Mouse (Mus musculus): ENCODE data around the gene Gm42688. TPM values are rescaled to one million over a fixed set of nuclear protein-coding genes. Genes with fewer than 3 reads are reported as not detected.

Gm42688 gene
- polyA plus RNA-seq, 1 experiment from 2014 or later: 2.4 TPM

DNA sequence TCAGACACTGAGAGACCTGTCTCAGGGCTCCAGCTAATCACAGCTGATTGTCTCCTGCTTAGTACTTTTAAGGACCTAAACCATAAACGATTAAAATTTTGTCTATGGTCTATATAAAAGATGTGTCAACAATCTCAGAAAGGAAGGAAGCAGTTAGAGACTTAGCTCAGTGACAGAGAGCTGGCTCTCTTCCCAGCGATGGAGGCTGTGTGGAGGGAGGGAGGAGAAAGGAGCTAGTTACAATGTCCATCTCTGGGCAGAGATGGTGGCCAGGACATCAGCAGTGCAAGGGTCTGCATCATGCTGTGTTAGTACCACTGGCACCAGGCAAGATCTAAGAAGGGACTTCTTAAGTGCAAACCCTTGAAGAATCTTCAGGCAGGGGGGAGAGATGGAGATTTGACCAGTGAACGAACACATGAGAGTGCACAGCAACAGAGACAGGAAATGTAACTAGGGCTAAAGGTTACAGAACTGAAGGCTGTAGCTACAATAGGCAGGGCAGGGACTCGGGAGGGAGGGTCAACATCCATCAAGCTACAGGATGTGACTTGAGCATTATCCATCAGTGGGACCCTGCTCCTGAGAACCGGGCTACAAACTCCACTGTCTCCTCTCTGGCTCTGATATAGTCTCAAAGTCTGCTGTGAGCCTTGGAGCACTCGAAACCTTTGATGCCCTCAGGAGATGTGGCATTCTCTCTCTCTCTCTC is 8.8 kb upstream of the Gm42688 start:
- no peak overlapping the region for H3K27ac ChIP-seq (replicated peaks)
- H3K4me3 ChIP-seq: no peak overlapping the region
- H3K36me3 ChIP-seq: no peaks in the 10 kb centered on the region
- peaks cover 56% of the 10 kb centered on the region for H3K27me3 ChIP-seq (ENCODE audit: low read depth, poor library complexity, severe bottlenecking)
- 55% methylated on average over 6 of the region's 6 CpGs for WGBS
- H3K9me3 ChIP-seq (replicated peaks): no peaks in the 10 kb centered on the region
- H3K4me1 ChIP-seq: peaks cover 8% of the 10 kb centered on the region
- no peak for DNase-seq (ENCODE audit: low spot score)

DNA sequence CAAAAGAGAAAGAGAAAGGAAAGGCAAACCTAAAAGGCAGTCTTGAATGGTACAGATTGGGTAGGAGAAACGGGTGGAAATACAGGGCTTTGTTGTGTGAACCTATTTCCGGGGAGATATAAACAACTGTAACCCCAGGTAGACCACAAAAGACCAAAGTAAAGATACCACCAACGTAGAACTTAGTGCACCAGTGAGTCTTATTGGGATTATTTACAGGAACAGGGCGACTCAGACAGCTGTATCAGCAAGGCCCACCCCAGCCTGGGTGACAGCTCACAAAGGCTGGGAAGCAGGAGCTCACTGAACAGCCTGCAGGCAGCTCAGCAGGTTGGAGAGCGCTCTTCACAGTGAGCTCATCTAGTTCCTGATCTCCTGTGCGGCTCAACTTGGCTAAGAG is 5.4 kb upstream of the Gm42688 start:
- H3K4me1 ChIP-seq: peaks cover 7% of the 10 kb centered on the region; the same call in 1 of the 2 replicates
- peaks cover 36% of the 10 kb centered on the region for H3K27me3 ChIP-seq (ENCODE audit: low read depth, poor library complexity, severe bottlenecking)
- H3K27ac ChIP-seq (replicated peaks): no peak overlapping the region
- no peak overlapping the region for H3K4me3 ChIP-seq
- no peaks in the 10 kb centered on the region for H3K36me3 ChIP-seq
- no peaks in the 10 kb centered on the region for H3K9me3 ChIP-seq (replicated peaks)
- 39% methylated on average over 6 of the region's 6 CpGs for WGBS
- DNase-seq (ENCODE audit: low spot score): no peak

DNA sequence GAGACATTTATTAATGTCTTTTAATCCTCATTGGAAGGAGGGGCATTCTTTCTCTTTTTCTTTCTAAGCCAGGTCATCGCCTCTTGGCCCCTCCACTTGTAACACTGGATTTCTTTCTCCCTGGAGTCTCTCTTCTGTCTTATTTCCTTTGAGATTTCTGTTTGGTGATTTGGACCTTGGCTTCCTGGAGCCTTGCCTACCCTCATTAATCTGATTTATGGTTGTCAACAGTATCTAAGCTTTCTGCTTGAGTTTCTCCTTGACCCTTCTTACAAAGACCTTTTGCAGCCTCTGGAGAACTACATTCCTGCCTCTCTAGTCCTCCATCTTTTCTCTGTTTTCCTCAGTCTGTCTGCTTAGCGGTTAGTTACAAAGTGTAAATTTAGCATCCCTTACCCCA is 3.0 kb upstream of the Gm42688 start:
- Histone ChIP-seq H3K27me3 (ENCODE audit: low read depth, poor library complexity, severe bottlenecking) (peaks cover 31% of the 10 kb centered on the region), H3K4me3 (no peak overlapping the region), H3K36me3 (no peaks in the 10 kb centered on the region), H3K27ac (replicated peaks) (no peak overlapping the region), H3K9me3 (replicated peaks) (no peaks in the 10 kb centered on the region), H3K4me1 (peaks cover 29% of the 10 kb centered on the region)
- DNase-seq (ENCODE audit: low spot score): no peak
- WGBS: 83% methylated on average over 2 of the region's 2 CpGs

DNA sequence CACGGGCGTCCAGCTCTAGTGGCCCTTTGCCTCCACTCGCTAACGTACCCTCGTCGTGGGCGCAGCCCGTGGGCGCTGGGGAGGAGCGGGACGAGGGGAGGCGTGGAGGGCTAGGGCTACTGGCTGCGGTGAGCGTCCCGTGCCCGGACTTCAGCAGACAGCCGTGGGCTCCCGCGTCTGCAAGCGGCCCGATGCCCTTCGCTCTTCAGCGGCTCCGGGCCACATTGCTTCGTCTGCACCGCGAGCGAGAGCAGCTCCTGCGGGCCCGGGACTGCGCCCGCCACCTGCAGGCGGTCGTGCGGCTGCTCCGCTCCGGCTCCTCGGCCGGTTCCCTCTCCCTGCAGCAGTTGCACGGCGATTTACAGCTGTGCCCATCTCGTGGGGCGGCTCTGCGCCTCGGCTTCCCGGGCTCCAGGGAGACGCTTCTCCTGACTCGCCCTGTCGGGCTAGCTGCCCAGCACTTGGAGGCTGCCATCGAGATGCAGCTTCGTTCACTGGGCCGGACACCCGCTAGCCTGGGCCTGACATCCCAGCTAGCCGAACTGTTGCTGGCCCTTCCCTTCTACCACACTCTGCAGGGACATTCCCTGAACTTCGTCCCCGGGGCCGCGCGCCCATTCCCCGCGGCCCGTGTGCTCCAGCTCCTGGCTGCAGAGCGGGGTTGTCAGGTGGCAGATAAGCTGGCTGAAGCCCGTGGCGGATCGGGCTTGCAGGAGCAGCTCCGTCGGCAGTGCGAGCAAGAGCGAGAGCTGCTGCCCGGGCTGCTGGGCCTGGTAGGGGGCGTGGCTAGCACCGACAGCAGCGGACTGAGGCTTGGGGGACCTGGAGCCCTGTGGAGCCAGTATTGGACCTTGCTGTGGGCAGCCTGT is 505 bp downstream of the Gm42688 start:
- Histone ChIP-seq H3K27me3 (ENCODE audit: low read depth, poor library complexity, severe bottlenecking) (peaks cover 26% of the 10 kb centered on the region), H3K4me1 (peaks cover 28% of the 10 kb centered on the region), H3K9me3 (replicated peaks) (no peaks in the 10 kb centered on the region), H3K4me3 (peak overlapping the region; percentile 68), H3K36me3 (peaks cover 11% of the 10 kb centered on the region), H3K27ac (replicated peaks) (peak overlapping the region; percentile 85)
- DNase-seq (ENCODE audit: low spot score): peak; percentile 76
- WGBS: under 1% methylated on average over 74 of the region's 74 CpGs

DNA sequence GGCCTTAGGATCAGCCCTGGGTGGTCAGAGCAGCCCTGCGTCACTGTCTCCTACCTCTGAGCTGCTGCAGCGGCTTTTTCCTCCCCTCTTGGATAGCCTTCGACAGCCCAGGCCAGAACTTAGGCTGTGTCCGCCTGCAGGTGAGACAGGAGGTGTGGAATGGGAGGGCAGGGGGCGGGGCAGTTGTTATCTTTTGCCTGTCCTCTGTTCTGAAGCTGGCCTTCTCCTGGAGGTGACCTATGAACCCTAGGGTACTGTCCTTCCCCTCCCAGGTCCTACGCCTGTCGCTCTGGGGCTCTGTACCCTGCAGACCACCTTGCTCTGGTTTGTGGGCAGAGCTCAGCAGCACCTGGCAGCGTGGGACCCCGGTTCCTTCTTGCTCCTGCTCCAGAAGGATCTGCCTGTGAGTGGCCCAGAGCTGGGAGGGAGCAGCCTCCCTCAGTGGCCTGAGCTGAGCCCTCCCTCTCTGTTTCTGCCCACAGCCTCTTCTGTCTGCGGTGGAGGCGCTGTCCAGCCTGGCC is 1.8 kb downstream of the Gm42688 start:
- H3K4me3 ChIP-seq: peak overlapping the region; percentile 68
- peaks cover 26% of the 10 kb centered on the region for H3K27me3 ChIP-seq (ENCODE audit: low read depth, poor library complexity, severe bottlenecking)
- 36% methylated on average over 11 of the region's 11 CpGs for WGBS
- H3K27ac ChIP-seq (replicated peaks): no peak overlapping the region
- peaks cover 15% of the 10 kb centered on the region for H3K36me3 ChIP-seq
- no peaks in the 10 kb centered on the region for H3K9me3 ChIP-seq (replicated peaks)
- no peak for DNase-seq (ENCODE audit: low spot score)
- peaks cover 38% of the 10 kb centered on the region for H3K4me1 ChIP-seq

DNA sequence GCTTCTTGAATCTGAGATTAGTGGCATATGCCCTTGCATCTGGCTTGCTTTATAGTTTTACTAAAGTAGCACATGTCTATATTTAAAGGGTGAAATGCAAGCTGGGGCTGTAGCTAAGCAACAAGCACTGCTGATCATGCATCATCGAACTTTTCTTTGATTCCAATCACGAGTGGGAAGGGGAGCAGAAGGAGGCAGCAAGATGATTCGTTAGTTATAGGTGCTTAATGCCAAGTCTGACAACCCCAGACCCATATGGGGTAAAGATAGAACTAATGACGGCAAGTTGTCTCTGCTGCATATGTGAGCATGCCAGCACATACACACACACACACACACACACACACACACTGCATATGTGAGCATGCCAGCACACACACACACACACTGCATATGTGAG is 2.7 kb downstream of the Gm42688 start:
- Histone ChIP-seq H3K27me3 (ENCODE audit: low read depth, poor library complexity, severe bottlenecking) (peaks cover 26% of the 10 kb centered on the region), H3K27ac (replicated peaks) (no peak overlapping the region), H3K4me1 (peaks cover 43% of the 10 kb centered on the region), H3K9me3 (replicated peaks) (no peaks in the 10 kb centered on the region), H3K4me3 (no peak overlapping the region), H3K36me3 (peaks cover 15% of the 10 kb centered on the region)
- DNase-seq (ENCODE audit: low spot score): no peak
- 77% methylated on average over 4 of the region's 4 CpGs for WGBS

DNA sequence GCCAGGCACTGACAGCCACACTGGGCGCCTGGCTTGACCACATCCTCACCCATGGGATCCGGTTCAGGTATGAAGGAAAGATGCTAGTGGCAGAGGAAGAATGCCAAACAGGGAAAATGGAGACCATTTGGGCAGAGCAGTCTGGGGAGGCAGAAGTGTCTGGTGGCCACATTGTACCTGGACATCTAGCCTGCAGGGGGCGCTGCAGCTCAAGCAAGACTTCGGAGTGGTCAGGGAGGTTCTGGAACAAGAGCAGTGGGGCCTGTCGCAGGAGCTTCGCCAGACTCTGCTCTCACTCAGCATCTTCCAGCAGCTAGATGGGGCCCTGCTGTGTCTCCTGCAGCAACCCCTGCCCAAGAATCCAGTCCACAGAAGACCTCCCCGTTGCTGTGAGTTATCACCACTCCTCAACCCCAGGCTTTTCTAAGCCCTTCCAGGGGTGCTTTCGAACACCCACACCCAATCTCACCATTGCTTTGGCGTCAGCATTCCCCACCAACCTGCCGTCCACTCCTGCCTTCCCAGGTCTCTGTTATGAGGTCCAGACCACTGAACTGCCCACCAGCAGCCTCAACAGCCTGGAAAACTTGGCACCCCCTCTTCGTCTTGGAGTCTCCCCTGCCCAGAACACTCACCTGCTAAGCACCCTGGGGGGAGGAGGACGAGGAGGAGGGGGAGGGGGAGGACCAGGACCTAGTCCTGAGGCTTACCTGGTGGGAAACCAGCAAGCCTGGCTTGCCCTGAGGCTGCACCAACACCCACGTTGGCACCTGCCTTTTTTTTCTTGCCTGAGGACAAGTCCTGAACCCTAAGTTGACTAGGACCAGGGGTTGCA is 6.4 kb downstream of the Gm42688 start:
- Histone ChIP-seq H3K27ac (replicated peaks) (peak overlapping the region; percentile 88), H3K9me3 (replicated peaks) (no peaks in the 10 kb centered on the region), H3K4me1 (peaks cover 35% of the 10 kb centered on the region), H3K36me3 (peaks cover 29% of the 10 kb centered on the region), H3K27me3 (ENCODE audit: low read depth, poor library complexity, severe bottlenecking) (peaks cover 10% of the 10 kb centered on the region), H3K4me3 (peak overlapping the region; percentile 77)
- peak; percentile 83 for DNase-seq (ENCODE audit: low spot score)
- 36% methylated on average over 13 of the region's 13 CpGs for WGBS

DNA sequence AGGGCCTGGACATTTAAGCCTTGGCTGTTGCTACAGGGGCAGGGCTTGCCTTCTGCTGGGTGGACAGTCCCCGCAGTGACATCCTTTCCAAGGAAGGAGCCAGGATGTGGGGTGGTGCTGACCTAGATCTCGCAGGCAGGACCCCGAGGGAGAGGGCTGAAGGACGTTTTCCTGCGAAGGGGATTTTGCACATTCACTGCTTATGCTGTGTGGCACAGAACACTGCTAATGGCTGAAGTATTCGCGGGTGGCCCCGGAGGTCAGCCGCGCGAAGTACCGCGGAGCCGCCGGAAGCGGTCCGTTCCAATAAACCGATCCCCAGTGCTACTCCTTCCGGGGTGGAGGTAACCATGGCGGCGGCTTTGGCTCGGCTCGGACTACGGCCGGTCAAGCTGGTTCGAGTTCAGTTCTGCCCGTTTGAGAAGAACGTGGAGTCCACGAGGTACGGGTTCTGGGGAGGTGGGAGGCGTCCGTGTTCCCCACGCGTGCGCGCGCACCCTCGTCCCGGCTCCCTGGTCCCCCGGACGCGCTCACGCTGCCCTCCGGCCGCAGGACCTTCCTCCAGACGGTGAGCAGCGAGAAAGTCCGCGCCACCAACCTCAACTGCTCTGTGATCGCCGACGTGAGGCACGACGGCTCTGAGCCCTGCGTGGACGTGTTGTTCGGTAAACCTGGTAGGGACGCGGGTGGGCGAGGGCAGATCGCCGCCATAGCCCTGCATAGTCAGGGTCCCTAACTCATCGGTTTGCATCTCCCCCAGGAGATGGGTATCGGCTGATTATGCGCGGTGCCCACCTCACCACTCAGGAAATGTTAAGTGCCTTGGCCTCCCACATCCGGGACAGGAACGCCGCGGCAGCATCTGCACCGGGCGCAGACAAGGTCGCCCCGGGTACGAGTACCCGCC is 7.6 kb downstream of the Gm42688 start, which contains the start of gene Mrpl53:
TSS of gene Mrpl53 (plus strand) at position 279 of the 907 bp plus-strand sequence.
- peaks cover 27% of the 10 kb centered on the region for H3K4me1 ChIP-seq
- no peaks in the 10 kb centered on the region for H3K27me3 ChIP-seq (ENCODE audit: low read depth, poor library complexity, severe bottlenecking)
- under 1% methylated on average over 76 of the region's 76 CpGs for WGBS
- no peaks in the 10 kb centered on the region for H3K9me3 ChIP-seq (replicated peaks)
- H3K36me3 ChIP-seq: peaks cover 29% of the 10 kb centered on the region
- peak within 1 kb of the TSS; percentile 88 for H3K27ac ChIP-seq (replicated peaks)
- peak within 1 kb of the TSS; percentile 77 for H3K4me3 ChIP-seq
- peak; percentile 83 for DNase-seq (ENCODE audit: low spot score)

DNA sequence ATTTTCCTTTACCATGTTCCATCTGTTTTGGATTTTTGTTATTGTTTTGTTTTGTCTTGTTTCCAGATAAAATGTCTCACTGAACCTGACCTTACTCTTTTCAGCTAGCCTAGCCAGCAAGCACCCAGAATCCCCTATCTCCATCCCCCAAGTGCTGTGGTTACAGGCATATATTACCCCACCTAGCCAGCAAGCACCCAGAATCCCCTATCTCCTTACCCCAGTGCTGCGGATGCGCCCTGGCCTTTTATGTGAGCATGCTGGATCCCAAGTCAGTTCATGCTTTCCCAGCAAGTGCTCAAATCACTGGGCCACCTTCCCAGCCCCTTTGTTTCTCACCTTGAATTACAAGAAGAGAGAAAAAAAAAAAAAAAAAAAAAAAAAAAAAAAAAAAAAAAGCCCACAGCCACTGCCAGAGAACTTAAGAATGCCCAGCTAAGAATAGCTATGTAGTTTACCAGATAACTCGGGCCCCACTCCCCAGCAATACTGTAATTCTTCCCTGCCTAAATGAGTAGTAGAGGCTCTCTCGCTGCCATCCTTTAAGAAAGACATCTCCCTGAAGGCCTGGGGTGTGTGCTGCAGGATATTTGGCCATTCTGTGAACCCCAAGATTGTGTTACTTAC is 10.2 kb downstream of the Gm42688 start:
- Histone ChIP-seq H3K27ac (replicated peaks) (no peak overlapping the region), H3K9me3 (replicated peaks) (no peaks in the 10 kb centered on the region), H3K4me1 (peaks cover 50% of the 10 kb centered on the region), H3K27me3 (ENCODE audit: low read depth, poor library complexity, severe bottlenecking) (no peaks in the 10 kb centered on the region), H3K36me3 (peaks cover 21% of the 10 kb centered on the region), H3K4me3 (no peak overlapping the region)
- 90% methylated on average over 4 of the region's 4 CpGs for WGBS
- no peak for DNase-seq (ENCODE audit: low spot score)

DNA sequence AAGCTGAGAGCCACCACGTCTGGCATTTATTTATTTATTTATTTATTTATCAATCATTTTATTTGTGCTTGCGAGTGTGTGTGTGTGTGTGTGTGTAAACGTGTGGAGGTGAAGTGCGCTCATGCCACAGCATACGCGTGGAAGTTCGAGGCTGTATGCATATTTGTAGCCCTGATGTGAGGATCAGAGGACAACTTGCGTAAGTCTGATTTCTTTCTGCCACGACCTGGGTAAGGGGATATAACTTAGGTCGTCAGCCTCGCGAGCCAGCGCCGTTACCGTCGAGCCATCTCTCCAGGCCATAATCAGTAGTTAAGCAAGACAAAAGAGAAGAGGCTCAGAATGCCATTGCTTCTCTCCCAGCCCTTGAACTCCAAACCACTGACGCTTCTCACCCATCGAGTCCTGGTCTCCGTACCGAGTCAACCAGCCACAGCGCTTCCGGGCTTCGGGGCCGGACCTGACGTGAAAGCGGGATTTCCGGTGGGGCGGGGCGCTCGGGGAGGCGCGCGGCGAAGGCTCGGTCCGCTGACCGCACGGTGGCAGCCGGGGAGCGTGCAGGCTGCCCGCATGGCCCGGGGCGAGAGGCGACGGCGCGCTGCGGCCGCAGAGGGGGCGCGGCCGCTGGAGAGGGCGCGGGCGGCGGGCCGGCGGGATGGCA is 13.7 kb downstream of the Gm42688 start, which contains the start of gene Mogs:
TSS of gene Mogs (plus strand) at position 486 of the 661 bp plus-strand sequence.
- DNase-seq (ENCODE audit: low spot score): peak; percentile 95
- Histone ChIP-seq H3K4me1 (peaks cover 53% of the 10 kb centered on the region), H3K27ac (replicated peaks) (peak within 1 kb of the TSS; percentile 90), H3K27me3 (ENCODE audit: low read depth, poor library complexity, severe bottlenecking) (no peaks in the 10 kb centered on the region), H3K36me3 (peaks cover 47% of the 10 kb centered on the region), H3K4me3 (peak within 1 kb of the TSS; percentile 89), H3K9me3 (replicated peaks) (no peaks in the 10 kb centered on the region)
- WGBS: 1% methylated on average over 49 of the region's 58 CpGs
